Mouse (Mus musculus): ENCODE measurements at regions not wholly inside any gene's neighbourhood (a gene's known extent, or its start where the extent isn't known, plus 50 kb on each side); places are given as distances from the start of the nearest gene placed in this dataset.
"Not testable (repeated sequence)": the region's sequence is repeated elsewhere in the genome, so short reads cannot be mapped to it uniquely, and the experiment has no call there.

DNA sequence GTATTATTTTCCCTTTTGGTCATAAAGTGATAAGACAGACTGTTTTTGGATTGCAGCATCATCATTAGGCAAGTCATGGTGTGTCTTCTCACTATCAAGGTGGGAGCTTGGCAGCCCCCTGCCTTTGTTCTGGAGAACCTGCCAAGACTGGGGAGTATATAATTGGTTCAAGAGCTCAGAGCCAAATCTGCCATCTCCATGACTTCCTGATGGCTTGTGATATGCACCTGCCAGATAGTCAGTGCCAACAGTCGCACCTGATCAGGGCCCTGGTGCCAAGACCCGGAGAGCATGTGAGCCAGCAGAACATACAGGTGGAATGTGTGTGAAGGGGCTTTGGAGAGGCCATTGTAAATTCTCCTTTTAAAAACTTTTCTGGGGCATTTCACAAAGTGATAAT is 305.8 kb upstream of the Ghitm start:
- Histone ChIP-seq H3K4me3 (replicated peaks; ENCODE audit: insufficient read depth, low read depth, low read length) (no peak overlapping the region), H3K27ac (ENCODE audit: insufficient read depth, low read length) (no peak overlapping the region), H3K4me1 (ENCODE audit: control insufficient read depth, insufficient read depth, low read length) (peaks cover 6% of the 10 kb centered on the region; the same call in 1 of the 2 replicates), H3K27me3 (ENCODE audit: control insufficient read depth, insufficient read depth, low read length) (no peaks in the 10 kb centered on the region)
- peak; percentile 40 to 78 for DNase-seq
- 11% methylated on average over 2 of the region's 2 CpGs for WGBS
- TF ChIP-seq POLR2A (IDR thresholded peaks at IDR 0.05; ENCODE audit: borderline replicate concordance, insufficient read depth, low read length) (no peak), CTCF (IDR thresholded peaks at IDR 0.05; ENCODE audit: borderline replicate concordance, insufficient read depth, low read depth, low read length) (no peak)

DNA sequence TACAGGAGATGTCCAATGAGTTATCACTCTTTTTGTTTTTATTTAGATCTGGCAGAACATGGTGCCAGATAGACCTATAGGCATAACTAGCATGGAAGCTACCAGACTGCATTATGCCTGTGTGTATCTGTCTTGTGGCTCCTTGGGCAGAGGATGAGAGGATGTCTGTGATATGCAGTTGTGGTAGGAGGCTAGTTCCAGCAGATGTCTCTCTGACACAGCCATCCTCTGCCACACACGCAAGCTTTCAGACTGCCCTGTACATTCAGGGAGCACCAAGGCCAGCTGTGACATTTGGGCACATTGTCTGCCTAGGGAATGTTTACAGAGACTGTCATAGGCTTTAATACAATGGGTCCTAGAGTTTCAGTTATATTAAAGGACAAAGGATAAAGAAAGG is 295.6 kb upstream of the Ghitm start:
- 72% methylated on average over 1 of the region's 1 CpGs for WGBS
- no peak overlapping the region for H3K4me3 ChIP-seq (replicated peaks; ENCODE audit: insufficient read depth, low read depth, low read length)
- TF ChIP-seq POLR2A (IDR thresholded peaks at IDR 0.05; ENCODE audit: borderline replicate concordance, insufficient read depth, low read length), result no peak
- no peak for TF ChIP-seq CTCF (IDR thresholded peaks at IDR 0.05; ENCODE audit: borderline replicate concordance, insufficient read depth, low read depth, low read length)
- no peak overlapping the region for H3K27ac ChIP-seq (ENCODE audit: insufficient read depth, low read length)
- DNase-seq, result no peak
- no peaks in the 10 kb centered on the region; the same call in 1 of the 2 replicates for H3K27me3 ChIP-seq (ENCODE audit: control insufficient read depth, insufficient read depth, low read length)
- H3K4me1 ChIP-seq (ENCODE audit: control insufficient read depth, insufficient read depth, low read length), result no peaks in the 10 kb centered on the region

DNA sequence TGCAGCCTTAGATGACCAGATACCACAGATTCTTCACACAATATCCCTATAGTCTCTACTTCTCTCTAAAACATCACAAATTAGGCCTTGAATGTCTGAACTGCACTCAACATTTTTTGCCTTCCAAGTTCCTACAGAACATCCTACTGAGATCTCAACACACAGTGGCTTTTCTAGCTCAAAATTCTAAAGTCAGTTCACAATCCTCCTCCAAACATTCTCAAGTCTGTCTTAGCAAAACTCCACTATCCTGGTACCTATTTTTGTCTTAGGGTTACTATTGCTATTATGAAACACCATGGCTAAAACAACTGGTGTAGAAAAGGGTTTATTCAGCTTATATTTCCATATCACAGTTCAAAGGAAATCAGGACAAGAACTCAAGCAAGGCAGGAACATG is 290.4 kb upstream of the Ghitm start:
- TF ChIP-seq CTCF (IDR thresholded peaks at IDR 0.05; ENCODE audit: borderline replicate concordance, insufficient read depth, low read depth, low read length) (no peak), POLR2A (IDR thresholded peaks at IDR 0.05; ENCODE audit: borderline replicate concordance, insufficient read depth, low read length) (no peak)

DNA sequence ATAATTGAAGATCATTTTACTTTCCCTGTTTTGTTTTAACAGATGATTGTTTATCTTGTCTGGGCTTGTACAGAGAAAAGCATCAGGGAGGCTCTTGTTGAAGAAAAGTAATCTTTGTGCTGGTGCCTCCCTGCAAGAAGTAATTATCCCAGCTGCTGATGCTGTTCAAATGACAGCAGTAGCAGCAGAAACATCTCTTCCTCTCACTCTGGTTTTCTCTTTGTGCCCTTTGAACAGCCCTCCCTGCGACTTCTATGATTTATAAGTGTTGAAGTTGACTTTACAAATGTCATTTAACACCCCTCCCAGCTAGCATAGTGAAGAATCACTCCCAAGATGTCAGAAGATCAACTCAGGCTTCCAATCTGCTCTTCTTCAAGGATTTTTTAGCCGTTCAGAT is 286.5 kb upstream of the Ghitm start:
- no peaks in the 10 kb centered on the region for H3K4me1 ChIP-seq (ENCODE audit: control insufficient read depth, insufficient read depth, low read length)
- no peak overlapping the region for H3K27ac ChIP-seq (ENCODE audit: insufficient read depth, low read length)
- no peak overlapping the region for H3K4me3 ChIP-seq (replicated peaks; ENCODE audit: insufficient read depth, low read depth, low read length)
- TF ChIP-seq POLR2A (IDR thresholded peaks at IDR 0.05; ENCODE audit: borderline replicate concordance, insufficient read depth, low read length) (no peak), CTCF (IDR thresholded peaks at IDR 0.05; ENCODE audit: borderline replicate concordance, insufficient read depth, low read depth, low read length) (no peak)
- WGBS, result 82% methylated on average over 2 of the region's 2 CpGs
- H3K27me3 ChIP-seq (ENCODE audit: control insufficient read depth, insufficient read depth, low read length), result no peaks in the 10 kb centered on the region; the same call in 1 of the 2 replicates
- DNase-seq, result no peak

More for the DNA sequence above, 290.4 kb upstream of the Ghitm start:
- DNase-seq, result no peak
- Histone ChIP-seq H3K27me3 (ENCODE audit: control insufficient read depth, insufficient read depth, low read length) (no peaks in the 10 kb centered on the region; the same call in 1 of the 2 replicates), H3K4me1 (ENCODE audit: control insufficient read depth, insufficient read depth, low read length) (no peaks in the 10 kb centered on the region), H3K27ac (ENCODE audit: insufficient read depth, low read length) (no peak overlapping the region), H3K4me3 (replicated peaks; ENCODE audit: insufficient read depth, low read depth, low read length) (no peak overlapping the region)

DNA sequence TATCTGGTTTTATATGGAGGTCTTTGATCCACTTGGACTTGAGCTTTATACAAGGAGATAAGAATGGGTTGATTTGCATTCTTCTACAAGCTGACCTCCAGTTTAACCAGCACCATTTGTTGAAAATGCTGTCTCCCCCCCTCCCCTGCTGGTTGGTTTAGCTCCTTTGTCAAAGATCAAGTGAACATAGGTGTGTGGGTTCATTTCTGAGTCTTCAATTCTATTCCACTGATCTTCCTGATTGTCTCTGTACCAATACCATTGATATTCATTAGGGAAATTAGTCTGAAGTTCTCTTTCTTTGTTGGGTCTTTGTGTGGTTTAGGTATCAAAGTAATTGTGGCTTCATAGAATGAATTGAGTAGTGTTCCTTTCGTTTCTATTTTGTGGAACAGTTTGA is 277.5 kb upstream of the Ghitm start:
- not testable (repeated sequence) for H3K27me3 ChIP-seq (ENCODE audit: control insufficient read depth, insufficient read depth, low read length); H3K4me3 ChIP-seq (replicated peaks; ENCODE audit: insufficient read depth, low read depth, low read length); DNase-seq; H3K4me1 ChIP-seq (ENCODE audit: control insufficient read depth, insufficient read depth, low read length); H3K27ac ChIP-seq (ENCODE audit: insufficient read depth, low read length)
- WGBS, result 33% methylated on average over 1 of the region's 1 CpGs

DNA sequence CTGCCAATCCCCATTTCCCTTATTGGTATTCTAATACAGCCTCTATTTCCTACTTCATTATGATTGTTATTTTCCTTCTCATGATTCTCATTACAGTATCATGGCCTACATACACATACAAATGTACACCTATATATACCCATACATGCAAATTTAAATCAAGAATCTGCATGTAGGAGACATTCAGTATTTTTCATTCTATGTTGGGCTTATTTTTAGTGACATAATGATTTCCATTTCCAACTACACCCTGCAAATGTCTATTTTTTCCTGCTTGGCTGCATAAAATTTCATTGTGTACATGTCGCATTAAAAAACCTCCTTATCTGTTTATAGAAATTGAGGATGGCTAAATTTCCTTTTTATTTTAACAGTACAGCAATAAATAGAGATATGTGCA is 236.9 kb upstream of the Ghitm start:
- no peak overlapping the region for H3K27ac ChIP-seq (ENCODE audit: insufficient read depth, low read length)
- H3K4me3 ChIP-seq (replicated peaks; ENCODE audit: insufficient read depth, low read depth, low read length), result no peak overlapping the region
- TF ChIP-seq CTCF (IDR thresholded peaks at IDR 0.05; ENCODE audit: borderline replicate concordance, insufficient read depth, low read depth, low read length) (no peak), POLR2A (IDR thresholded peaks at IDR 0.05; ENCODE audit: borderline replicate concordance, insufficient read depth, low read length) (no peak)
- H3K4me1 ChIP-seq (ENCODE audit: control insufficient read depth, insufficient read depth, low read length), result no peaks in the 10 kb centered on the region
- H3K27me3 ChIP-seq (ENCODE audit: control insufficient read depth, insufficient read depth, low read length), result no peaks in the 10 kb centered on the region
- WGBS, result 93% methylated on average over 1 of the region's 1 CpGs
- DNase-seq, result no peak

DNA sequence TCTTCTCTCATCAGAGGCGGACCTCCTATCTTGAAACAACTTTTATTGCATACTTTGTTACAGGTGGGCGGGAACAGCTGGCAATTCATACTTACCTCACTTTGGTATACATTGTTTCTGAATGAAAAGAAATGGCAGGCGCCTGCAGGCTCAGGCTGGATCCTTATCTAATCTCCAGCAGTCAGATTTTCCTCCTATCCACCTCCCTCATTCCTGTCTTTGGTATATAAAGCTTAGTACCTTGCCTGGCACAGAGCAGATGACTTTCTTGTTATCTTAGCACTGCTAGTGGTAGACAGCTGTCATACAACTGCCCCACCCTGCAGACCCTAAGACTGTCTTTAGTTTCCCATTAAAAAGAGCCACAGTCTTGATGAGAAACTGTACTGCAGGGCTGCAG is 226.8 kb upstream of the Ghitm start:
- no peak for TF ChIP-seq POLR2A (IDR thresholded peaks at IDR 0.05; ENCODE audit: borderline replicate concordance, insufficient read depth, low read length)
- no peak for TF ChIP-seq CTCF (IDR thresholded peaks at IDR 0.05; ENCODE audit: borderline replicate concordance, insufficient read depth, low read depth, low read length)
- no peak overlapping the region for H3K4me3 ChIP-seq (replicated peaks; ENCODE audit: insufficient read depth, low read depth, low read length)
- no peaks in the 10 kb centered on the region for H3K27me3 ChIP-seq (ENCODE audit: control insufficient read depth, insufficient read depth, low read length)
- no peak overlapping the region for H3K27ac ChIP-seq (ENCODE audit: insufficient read depth, low read length)
- no peaks in the 10 kb centered on the region for H3K4me1 ChIP-seq (ENCODE audit: control insufficient read depth, insufficient read depth, low read length)
- no peak for DNase-seq
- WGBS, result 91% methylated on average over 3 of the region's 3 CpGs

DNA sequence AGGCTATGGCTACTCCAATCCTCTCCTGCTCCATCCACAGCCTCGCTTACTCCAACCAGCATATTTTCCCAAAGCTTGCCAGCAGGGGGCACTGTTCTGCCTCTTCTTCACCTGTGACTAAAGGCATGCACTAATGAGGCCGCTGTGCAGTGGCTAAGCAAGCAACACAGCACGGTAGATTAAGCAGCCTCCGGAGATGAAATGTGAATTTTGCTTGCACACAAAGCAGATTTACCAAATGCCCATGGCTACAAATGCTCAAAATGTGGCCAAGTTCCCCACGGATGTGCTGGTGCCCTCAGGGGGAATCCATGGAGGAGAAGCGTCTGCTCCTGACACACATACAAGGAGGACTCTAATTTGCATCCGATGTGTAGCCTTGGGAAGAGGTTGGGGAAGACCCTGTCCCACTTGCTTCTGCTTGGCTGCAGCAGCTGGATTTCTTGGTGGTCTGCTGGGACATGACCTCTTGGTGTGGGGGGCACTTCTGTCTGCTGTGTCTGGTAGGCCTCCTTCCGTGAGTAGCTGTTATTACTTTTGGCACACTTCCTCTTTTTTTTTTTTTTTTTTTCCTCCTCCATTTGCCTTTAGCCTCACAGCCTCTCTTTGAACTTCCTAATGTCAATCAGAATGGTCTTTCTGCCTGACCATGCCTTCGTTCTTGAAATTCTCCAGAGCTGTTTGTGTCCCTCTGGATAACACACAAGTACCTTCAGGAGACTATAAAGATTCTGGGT is 221.1 kb upstream of the Ghitm start:
- Histone ChIP-seq H3K27me3 (ENCODE audit: control insufficient read depth, insufficient read depth, low read length) (no peaks in the 10 kb centered on the region; the same call in 1 of the 2 replicates), H3K27ac (ENCODE audit: insufficient read depth, low read length) (no peak overlapping the region), H3K4me1 (ENCODE audit: control insufficient read depth, insufficient read depth, low read length) (peaks cover 6% of the 10 kb centered on the region; the same call in 1 of the 2 replicates), H3K4me3 (replicated peaks; ENCODE audit: insufficient read depth, low read depth, low read length) (no peak overlapping the region)
- TF ChIP-seq POLR2A (IDR thresholded peaks at IDR 0.05; ENCODE audit: borderline replicate concordance, insufficient read depth, low read length) (no peak), CTCF (IDR thresholded peaks at IDR 0.05; ENCODE audit: borderline replicate concordance, insufficient read depth, low read depth, low read length) (peak; percentile 67)
- 18% methylated on average over 9 of the region's 9 CpGs for WGBS
- peak; percentile 67 to 71 for DNase-seq
